Mouse (Mus musculus): ENCODE measurements around the gene Exoc6b. TPM values are rescaled to one million over a fixed set of nuclear protein-coding genes. Genes with fewer than 3 reads are reported as not detected.

Gene Exoc6b
- polyA plus RNA-seq, 1 experiment from 2014 or later: 66.1 TPM

DNA sequence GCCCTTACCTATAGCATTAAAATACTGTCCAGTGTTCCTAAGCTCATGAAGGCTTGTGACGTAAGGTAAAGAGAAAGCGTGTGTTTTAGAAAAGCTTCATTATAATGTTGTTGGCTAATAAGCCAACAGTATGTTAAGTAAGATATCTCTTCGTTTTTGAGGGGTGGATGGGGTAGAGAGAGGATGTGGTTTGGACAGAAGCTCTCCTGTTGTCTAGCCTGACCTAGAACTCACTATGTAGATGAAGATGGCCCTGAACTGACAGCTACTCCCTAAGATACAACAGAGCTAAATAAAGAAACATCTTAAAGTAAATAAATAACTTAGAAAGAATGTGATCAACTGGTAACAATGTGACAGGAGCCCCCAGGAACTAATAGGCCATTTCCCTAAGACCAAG is 204.7 kb downstream of the Exoc6b start:
- H3K36me3 ChIP-seq (ENCODE audit: control insufficient read depth, insufficient read depth): no peaks in the 10 kb centered on the region
- WGBS: 88% methylated on average over 3 of the region's 3 CpGs
- no peak overlapping the region for H3K9ac ChIP-seq (replicated peaks; ENCODE audit: low read depth, low read length)
- H3K9me3 ChIP-seq (ENCODE audit: control insufficient read depth, low read length): no peaks in the 10 kb centered on the region
- H3K4me2 ChIP-seq (ENCODE audit: low read length): no peak overlapping the region
- H3K4me1 ChIP-seq (replicated peaks; ENCODE audit: control insufficient read depth, insufficient read depth, low read length): peaks cover 8% of the 10 kb centered on the region
- no peak overlapping the region for H3K27ac ChIP-seq (ENCODE audit: low read length)
- no peak overlapping the region for H3K4me3 ChIP-seq (replicated peaks; ENCODE audit: low read length)
- no peaks in the 10 kb centered on the region for H3K27me3 ChIP-seq (replicated peaks; ENCODE audit: control insufficient read depth, insufficient read depth, low read length)
- no peak for ATAC-seq

DNA sequence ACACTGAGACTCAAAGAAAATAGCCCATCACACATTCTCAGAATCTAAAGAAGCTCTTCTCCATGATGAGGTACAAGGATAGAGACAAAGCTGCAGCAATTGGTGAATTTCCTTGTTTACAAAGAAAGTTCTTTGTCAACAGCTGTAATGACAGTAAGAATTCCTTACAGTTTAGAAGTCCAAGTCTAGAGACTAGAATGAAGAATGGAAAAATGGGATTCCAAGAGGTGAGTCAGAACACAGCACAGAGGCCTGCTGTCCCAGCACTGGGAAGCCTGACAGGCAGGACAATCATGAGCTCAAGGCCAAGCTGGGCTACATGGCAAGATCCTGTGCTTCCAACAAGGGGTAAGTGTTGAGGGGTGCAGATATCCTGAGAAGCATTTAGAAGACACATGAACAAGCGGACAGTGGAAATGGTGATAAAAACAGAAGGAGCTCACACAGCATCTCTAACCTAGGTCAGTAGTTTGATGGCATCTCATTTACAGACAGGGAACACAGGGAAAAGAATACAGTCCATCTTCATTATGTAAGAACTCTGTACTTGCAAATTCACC is 205.4 kb downstream of the Exoc6b start:
- H3K4me1 ChIP-seq (replicated peaks; ENCODE audit: control insufficient read depth, insufficient read depth, low read length): peaks cover 8% of the 10 kb centered on the region
- no peak overlapping the region for H3K4me2 ChIP-seq (ENCODE audit: low read length)
- no peaks in the 10 kb centered on the region for H3K9me3 ChIP-seq (ENCODE audit: control insufficient read depth, low read length)
- H3K36me3 ChIP-seq (ENCODE audit: control insufficient read depth, insufficient read depth): no peaks in the 10 kb centered on the region
- H3K27ac ChIP-seq (ENCODE audit: low read length): no peak overlapping the region
- no peaks in the 10 kb centered on the region for H3K27me3 ChIP-seq (replicated peaks; ENCODE audit: control insufficient read depth, insufficient read depth, low read length)
- 93% methylated on average over 1 of the region's 1 CpGs for WGBS
- ATAC-seq: no peak
- H3K4me3 ChIP-seq (replicated peaks; ENCODE audit: low read length): no peak overlapping the region
- no peak overlapping the region for H3K9ac ChIP-seq (replicated peaks; ENCODE audit: low read depth, low read length)

DNA sequence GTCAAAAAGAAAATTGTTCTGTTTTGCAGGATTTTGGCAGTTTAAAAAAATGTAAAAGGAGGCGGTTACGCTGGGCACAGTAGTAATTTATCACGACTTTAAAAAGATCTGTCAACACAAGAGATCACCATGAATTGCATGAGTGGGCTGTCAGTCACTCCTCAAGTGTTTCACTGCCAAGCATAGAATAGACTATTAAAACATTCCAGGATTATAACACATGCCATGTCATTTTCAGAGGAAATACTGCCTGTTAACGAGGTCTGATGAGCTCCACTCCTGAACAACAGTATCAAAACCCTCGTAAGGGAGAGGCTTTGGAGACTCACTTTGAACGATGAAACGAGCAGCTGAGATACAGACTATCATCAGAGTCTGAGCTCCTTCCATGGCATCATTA is 223.6 kb downstream of the Exoc6b start:
- Histone ChIP-seq H3K27ac (ENCODE audit: low read length) (no peak overlapping the region), H3K4me3 (replicated peaks; ENCODE audit: low read length) (no peak overlapping the region), H3K4me2 (ENCODE audit: low read length) (no peak overlapping the region), H3K36me3 (ENCODE audit: control insufficient read depth, insufficient read depth) (no peaks in the 10 kb centered on the region; the same call in 1 of the 2 replicates), H3K27me3 (replicated peaks; ENCODE audit: control insufficient read depth, insufficient read depth, low read length) (no peaks in the 10 kb centered on the region), H3K9me3 (ENCODE audit: control insufficient read depth, low read length) (no peaks in the 10 kb centered on the region), H3K9ac (replicated peaks; ENCODE audit: low read depth, low read length) (no peak overlapping the region), H3K4me1 (replicated peaks; ENCODE audit: control insufficient read depth, insufficient read depth, low read length) (peaks cover 3% of the 10 kb centered on the region)
- 14% methylated on average over 7 of the region's 7 CpGs for WGBS
- ATAC-seq: peak; percentile 92

DNA sequence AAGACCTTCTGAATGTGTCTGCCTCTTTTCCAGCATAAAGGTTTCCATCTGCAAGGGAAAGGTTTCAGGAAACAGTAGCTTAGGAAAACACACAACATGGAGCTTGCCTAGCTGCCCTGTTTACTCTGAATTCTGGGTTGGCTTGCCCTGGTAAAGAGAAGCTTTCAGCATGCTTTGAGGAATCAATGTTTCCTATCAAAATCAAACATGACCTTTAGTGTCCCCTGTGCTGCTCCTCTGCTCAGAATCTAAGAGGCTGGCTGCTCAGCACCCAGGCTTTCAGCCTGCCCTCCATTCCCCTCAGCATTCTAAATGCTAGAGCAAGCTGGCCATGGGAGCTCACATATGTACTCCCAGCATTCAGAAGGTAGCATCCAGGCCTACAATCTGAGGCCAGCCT is 228.2 kb downstream of the Exoc6b start:
- H3K4me2 ChIP-seq (ENCODE audit: low read length): no peak overlapping the region
- H3K27me3 ChIP-seq (replicated peaks; ENCODE audit: control insufficient read depth, insufficient read depth, low read length): no peaks in the 10 kb centered on the region
- peaks cover under 1% of the 10 kb centered on the region; the same call in 1 of the 2 replicates for H3K4me1 ChIP-seq (replicated peaks; ENCODE audit: control insufficient read depth, insufficient read depth, low read length)
- no peak overlapping the region for H3K4me3 ChIP-seq (replicated peaks; ENCODE audit: low read length)
- H3K27ac ChIP-seq (ENCODE audit: low read length): no peak overlapping the region
- ATAC-seq: no peak
- H3K9ac ChIP-seq (replicated peaks; ENCODE audit: low read depth, low read length): no peak overlapping the region
- H3K9me3 ChIP-seq (ENCODE audit: control insufficient read depth, low read length): no peaks in the 10 kb centered on the region
- H3K36me3 ChIP-seq (ENCODE audit: control insufficient read depth, insufficient read depth): no peaks in the 10 kb centered on the region; the same call in 1 of the 2 replicates

DNA sequence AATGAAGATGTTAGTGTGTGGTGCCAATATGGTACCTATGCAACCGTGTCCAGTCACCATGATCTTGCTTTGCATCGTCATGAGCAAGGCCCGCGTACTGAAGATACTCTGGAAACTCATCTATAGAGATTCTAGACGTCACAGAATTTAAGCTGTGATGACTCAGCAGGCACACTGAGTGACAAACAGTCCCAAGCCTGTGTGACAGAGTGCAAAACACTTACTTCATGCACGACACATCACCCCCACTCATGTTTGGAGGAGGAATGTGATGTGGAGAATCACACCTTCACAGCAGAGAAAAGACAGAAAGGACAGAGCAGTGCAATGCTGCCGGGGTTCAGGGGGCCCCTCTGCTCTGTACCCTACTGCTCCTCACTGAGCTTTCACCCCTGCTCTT is 261.8 kb downstream of the Exoc6b start:
- no peaks in the 10 kb centered on the region for H3K27me3 ChIP-seq (replicated peaks; ENCODE audit: control insufficient read depth, insufficient read depth, low read length)
- no peak for ATAC-seq
- no peaks in the 10 kb centered on the region for H3K9me3 ChIP-seq (ENCODE audit: control insufficient read depth, low read length)
- 84% methylated on average over 7 of the region's 7 CpGs for WGBS
- H3K4me1 ChIP-seq (replicated peaks; ENCODE audit: control insufficient read depth, insufficient read depth, low read length): no peaks in the 10 kb centered on the region
- H3K4me3 ChIP-seq (replicated peaks; ENCODE audit: low read length): no peak overlapping the region
- H3K36me3 ChIP-seq (ENCODE audit: control insufficient read depth, insufficient read depth): no peaks in the 10 kb centered on the region
- no peak overlapping the region for H3K27ac ChIP-seq (ENCODE audit: low read length)
- H3K4me2 ChIP-seq (ENCODE audit: low read length): no peak overlapping the region
- no peak overlapping the region for H3K9ac ChIP-seq (replicated peaks; ENCODE audit: low read depth, low read length)

DNA sequence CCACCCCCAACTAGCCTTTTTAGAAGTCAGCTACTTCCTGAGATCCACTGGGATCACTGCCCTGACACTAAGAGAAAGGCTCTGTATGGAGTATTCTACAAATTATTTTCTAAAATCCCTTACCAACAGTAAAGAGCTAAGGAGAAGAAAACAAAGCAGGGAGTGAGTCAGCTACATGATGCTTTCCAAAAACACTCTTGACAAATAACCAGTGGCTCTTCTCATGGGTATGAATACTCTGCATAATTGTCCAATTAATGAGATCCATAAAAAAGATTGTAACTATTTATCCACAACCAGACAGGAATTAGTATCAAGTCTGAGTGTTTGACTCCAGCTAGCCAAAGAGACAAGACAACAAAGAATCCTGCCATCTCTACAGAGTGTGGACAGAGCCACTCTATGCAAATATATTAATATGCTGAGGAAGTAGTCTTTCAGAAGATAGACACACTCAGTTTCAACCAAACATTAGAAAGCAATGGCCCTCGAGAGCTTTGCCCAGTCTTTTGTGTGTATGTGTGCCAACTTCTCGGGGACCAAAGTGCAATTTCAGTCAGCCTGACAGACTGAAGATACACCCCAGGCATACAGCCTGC is 263.1 kb downstream of the Exoc6b start:
- no peak for ATAC-seq
- H3K9ac ChIP-seq (replicated peaks; ENCODE audit: low read depth, low read length): no peak overlapping the region
- H3K27ac ChIP-seq (ENCODE audit: low read length): no peak overlapping the region
- H3K4me1 ChIP-seq (replicated peaks; ENCODE audit: control insufficient read depth, insufficient read depth, low read length): no peaks in the 10 kb centered on the region
- H3K27me3 ChIP-seq (replicated peaks; ENCODE audit: control insufficient read depth, insufficient read depth, low read length): no peaks in the 10 kb centered on the region
- H3K4me2 ChIP-seq (ENCODE audit: low read length): no peak overlapping the region
- no peaks in the 10 kb centered on the region for H3K36me3 ChIP-seq (ENCODE audit: control insufficient read depth, insufficient read depth)
- H3K9me3 ChIP-seq (ENCODE audit: control insufficient read depth, low read length): no peaks in the 10 kb centered on the region
- no peak overlapping the region for H3K4me3 ChIP-seq (replicated peaks; ENCODE audit: low read length)
- 37% methylated on average over 2 of the region's 2 CpGs for WGBS

DNA sequence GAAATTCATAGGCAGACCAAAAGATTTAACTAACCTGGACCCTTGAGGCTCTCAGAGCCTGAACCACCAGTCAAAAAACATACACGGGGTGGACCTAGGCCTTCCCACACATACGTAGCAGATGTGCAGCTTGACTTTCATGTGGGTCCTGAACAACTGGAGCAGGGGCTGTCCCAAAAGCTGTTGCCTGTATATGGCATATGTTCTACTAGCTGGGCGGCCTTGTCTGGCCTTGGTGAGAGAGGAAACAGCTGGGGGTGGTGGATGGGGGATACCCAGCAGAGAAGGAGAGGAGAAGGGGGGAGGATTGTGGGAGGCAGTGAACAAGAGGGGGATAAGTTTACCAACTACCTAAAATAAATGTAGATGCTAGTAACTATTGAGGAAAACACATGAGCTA is 270.6 kb downstream of the Exoc6b start:
- WGBS: 94% methylated on average over 3 of the region's 3 CpGs

DNA sequence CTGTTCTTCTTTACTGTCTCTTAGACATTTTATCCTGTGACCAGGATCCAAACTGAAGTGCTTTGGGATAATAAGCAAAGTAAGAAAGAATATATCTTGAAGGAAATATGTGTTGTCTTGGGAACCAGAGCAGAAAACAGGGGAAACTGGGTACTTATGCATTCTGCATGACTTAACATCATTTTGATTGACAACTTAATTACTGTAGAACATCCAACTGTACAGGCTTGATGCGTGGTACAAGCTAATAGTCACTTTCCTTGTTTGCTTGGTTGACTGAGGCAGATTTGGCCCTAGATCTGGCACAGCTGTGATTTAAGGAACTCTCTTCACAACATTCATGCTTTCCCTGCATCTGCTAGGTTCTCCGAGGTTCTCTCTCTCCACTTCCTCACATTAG is 285.3 kb downstream of the Exoc6b start:
- Histone ChIP-seq H3K4me3 (replicated peaks; ENCODE audit: low read length) (no peak overlapping the region), H3K9ac (replicated peaks; ENCODE audit: low read depth, low read length) (no peak overlapping the region), H3K4me2 (ENCODE audit: low read length) (no peak overlapping the region), H3K4me1 (replicated peaks; ENCODE audit: control insufficient read depth, insufficient read depth, low read length) (0 out of 2 replicates have a peak, but pooled peaks cover 2% of the 10 kb centered on the region), H3K36me3 (ENCODE audit: control insufficient read depth, insufficient read depth) (no peaks in the 10 kb centered on the region), H3K27me3 (replicated peaks; ENCODE audit: control insufficient read depth, insufficient read depth, low read length) (no peaks in the 10 kb centered on the region), H3K27ac (ENCODE audit: low read length) (no peak overlapping the region), H3K9me3 (ENCODE audit: control insufficient read depth, low read length) (no peaks in the 10 kb centered on the region)
- WGBS: 33% methylated on average over 2 of the region's 2 CpGs
- ATAC-seq: no peak

More for the DNA sequence above, 270.6 kb downstream of the Exoc6b start:
- Histone ChIP-seq H3K4me2 (ENCODE audit: low read length) (no peak overlapping the region), H3K9me3 (ENCODE audit: control insufficient read depth, low read length) (no peaks in the 10 kb centered on the region), H3K4me3 (replicated peaks; ENCODE audit: low read length) (no peak overlapping the region), H3K4me1 (replicated peaks; ENCODE audit: control insufficient read depth, insufficient read depth, low read length) (no peaks in the 10 kb centered on the region), H3K27ac (ENCODE audit: low read length) (no peak overlapping the region), H3K36me3 (ENCODE audit: control insufficient read depth, insufficient read depth) (no peaks in the 10 kb centered on the region), H3K9ac (replicated peaks; ENCODE audit: low read depth, low read length) (no peak overlapping the region), H3K27me3 (replicated peaks; ENCODE audit: control insufficient read depth, insufficient read depth, low read length) (no peaks in the 10 kb centered on the region)
- no peak for ATAC-seq

DNA sequence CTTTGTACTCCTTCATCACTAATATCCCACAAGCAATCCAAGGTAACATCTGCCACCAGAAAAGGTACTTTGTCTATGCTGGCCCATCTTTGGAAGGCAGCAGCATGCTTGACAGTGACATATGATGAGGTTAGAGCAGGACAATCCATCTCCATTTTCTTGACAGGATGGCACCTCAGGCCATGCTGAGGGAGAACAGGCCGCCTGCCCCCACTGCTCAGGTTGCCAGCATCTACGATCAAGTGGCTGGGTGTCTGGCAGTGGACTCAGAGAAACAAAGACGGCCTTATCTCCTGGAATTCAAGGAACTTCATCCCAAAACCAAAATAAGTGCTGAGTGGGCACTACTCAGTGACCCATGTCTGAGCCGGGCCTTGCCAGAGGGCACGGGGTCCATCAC is 289.3 kb downstream of the Exoc6b start:
- no peak overlapping the region for H3K27ac ChIP-seq (ENCODE audit: low read length)
- ATAC-seq: no peak
- 78% methylated on average over 5 of the region's 5 CpGs for WGBS
- H3K4me2 ChIP-seq (ENCODE audit: low read length): no peak overlapping the region
- H3K27me3 ChIP-seq (replicated peaks; ENCODE audit: control insufficient read depth, insufficient read depth, low read length): no peaks in the 10 kb centered on the region
- 0 out of 2 replicates have a peak, but pooled peaks cover 2% of the 10 kb centered on the region for H3K4me1 ChIP-seq (replicated peaks; ENCODE audit: control insufficient read depth, insufficient read depth, low read length)
- H3K9me3 ChIP-seq (ENCODE audit: control insufficient read depth, low read length): no peaks in the 10 kb centered on the region
- H3K36me3 ChIP-seq (ENCODE audit: control insufficient read depth, insufficient read depth): no peaks in the 10 kb centered on the region
- no peak overlapping the region for H3K9ac ChIP-seq (replicated peaks; ENCODE audit: low read depth, low read length)
- H3K4me3 ChIP-seq (replicated peaks; ENCODE audit: low read length): no peak overlapping the region

DNA sequence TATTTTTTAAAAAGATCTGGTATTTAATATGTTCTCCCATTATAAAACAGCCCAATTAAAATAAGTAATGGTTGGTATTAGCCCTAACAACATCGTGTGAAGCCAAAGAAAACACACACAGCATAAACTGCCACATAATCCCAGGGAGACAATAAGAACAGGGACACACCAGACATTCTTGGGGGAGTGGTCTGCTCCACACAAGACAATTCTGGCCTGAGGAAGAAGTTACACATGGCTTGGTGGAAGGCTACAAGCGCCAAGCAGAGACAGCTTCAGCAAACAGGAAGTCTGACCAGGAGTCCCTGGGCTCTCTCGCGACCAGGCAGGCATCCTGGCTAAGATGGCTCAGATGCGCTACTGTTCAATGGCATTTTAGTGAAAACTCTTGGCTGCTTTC is 290.3 kb downstream of the Exoc6b start:
- no peaks in the 10 kb centered on the region for H3K36me3 ChIP-seq (ENCODE audit: control insufficient read depth, insufficient read depth)
- no peaks in the 10 kb centered on the region for H3K27me3 ChIP-seq (replicated peaks; ENCODE audit: control insufficient read depth, insufficient read depth, low read length)
- H3K9ac ChIP-seq (replicated peaks; ENCODE audit: low read depth, low read length): no peak overlapping the region
- H3K9me3 ChIP-seq (ENCODE audit: control insufficient read depth, low read length): no peaks in the 10 kb centered on the region
- 68% methylated on average over 5 of the region's 5 CpGs for WGBS
- no peak for ATAC-seq
- no peaks in the 10 kb centered on the region for H3K4me1 ChIP-seq (replicated peaks; ENCODE audit: control insufficient read depth, insufficient read depth, low read length)
- no peak overlapping the region for H3K4me3 ChIP-seq (replicated peaks; ENCODE audit: low read length)
- H3K4me2 ChIP-seq (ENCODE audit: low read length): no peak overlapping the region
- H3K27ac ChIP-seq (ENCODE audit: low read length): no peak overlapping the region

Measured in forebrain, embryonic 16.5 days (tissue).